Mouse (Mus musculus) adrenal gland, postnatal 14 days (tissue): ENCODE results near the gene 1700042G07Rik. TPM values are rescaled to one million over a fixed set of nuclear protein-coding genes. Genes with fewer than 3 reads are reported as not detected.
A peak's percentile ranks its signal among the peaks of the same experiment; 100 is the strongest.
"Not testable (repeated sequence)": the region's sequence is repeated elsewhere in the genome, so short reads cannot be mapped to it uniquely, and the experiment has no call there.

ENCODE experiments used
- DNase-seq: peaks from one replicate; pipeline ENCODE4 v3.0.0; 2021; ENCODE audit warnings: mixed read lengths
- total RNA-seq: library from RNA; stranded (reverse); gene quantifications from 2 replicates; pipeline ENCODE4 v1.2.3, GENCODE M21; 2021

1700042G07Rik gene
- total RNA-seq, 1 experiment from 2014 or later, result not detected

DNA sequence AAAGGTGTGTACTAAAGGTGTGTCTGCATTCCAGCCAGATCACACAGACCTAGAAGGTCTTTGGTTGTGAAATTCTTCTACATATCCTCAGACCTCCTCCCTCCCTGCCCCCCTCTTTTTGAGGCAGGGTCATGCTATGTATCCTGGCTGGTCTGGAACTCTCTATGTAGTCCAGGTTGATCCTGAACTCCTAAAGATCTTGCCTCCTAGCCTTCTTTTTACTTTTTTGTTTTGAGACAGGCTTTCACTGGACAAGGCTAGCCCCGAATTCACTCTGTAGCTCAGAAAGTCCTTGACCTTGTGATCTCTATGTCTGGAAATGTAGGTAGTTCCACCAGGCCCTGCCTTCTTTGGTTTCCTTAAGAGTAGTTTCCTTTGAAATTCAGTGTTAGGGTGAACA lies 35.7 kb downstream of the 1700042G07Rik start:
- DNase-seq, result no peak

DNA sequence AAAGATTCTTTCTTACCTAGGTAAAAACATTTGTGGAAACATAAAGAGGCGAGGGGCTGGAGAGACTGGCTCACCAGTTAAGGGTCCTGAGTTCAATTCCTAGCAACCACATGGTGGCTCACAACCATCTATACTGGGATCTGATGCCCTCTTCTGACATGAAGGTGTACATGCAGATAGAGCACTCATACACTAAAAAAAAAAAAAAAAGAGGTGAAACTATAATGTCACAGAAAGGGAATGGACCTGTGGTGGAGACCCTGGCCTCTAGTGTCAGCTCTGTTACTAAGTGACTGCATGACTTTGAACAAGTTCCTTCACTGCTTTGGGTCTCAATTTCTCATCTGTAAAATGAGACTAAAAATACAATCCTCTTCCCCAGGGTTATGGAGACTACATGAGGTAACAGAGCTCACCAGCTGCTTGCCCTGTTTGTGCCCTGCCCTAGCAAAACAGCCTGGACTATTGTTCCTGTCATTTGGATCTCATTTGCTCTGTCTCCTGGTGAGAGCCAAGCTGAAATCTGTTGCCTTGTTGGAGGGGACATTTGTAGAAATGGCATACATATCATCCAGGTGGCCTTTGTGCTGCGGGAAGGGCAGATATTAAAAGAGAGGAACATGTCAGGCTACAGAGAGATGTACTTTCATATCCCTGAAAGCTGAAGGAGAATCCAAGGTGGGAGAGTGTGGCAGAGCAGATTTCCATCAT lies 42.9 kb downstream of the 1700042G07Rik start:
- DNase-seq, result no peak

DNA sequence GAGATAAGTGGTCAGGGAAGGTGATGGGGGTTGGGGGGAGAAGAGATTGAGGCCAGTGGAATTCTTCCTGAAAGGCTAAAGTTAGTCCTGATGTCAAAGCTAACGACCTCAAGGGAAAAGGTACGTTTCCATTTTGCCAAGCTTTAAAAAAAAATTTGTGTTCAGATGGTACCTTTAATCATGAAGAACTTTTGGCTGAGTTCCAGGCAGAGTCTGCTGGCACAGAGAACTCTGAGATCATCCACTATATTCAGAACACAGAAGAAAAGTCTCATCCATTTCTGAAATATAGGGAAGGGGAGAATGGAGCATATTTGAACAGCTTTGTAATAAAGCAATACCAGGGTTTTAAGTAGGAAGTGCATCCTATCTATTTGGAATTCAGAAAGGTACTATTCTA lies 43.9 kb downstream of the 1700042G07Rik start:
- peak; percentile 55 for DNase-seq

DNA sequence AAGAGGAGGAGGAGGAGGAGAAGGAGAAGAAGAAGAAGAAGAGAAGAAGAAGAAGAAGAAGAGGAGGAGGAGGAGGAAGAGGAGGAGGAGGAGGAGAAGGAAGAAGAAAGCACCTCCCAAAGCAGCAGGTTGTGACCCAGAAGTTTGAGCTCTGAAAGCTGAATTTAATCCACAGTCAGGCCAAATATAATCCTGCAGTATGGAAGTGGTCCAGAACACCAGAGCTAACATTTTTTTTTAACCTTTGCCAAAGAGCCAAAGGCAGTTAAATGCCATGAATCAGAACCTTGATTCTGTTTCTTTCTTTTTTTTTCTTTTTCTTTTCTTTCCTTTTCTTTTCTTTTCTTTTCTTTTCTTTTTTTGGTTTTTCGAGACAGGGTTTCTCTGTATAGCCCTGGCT lies 44.5 kb downstream of the 1700042G07Rik start:
- DNase-seq, result not testable (repeated sequence)

DNA sequence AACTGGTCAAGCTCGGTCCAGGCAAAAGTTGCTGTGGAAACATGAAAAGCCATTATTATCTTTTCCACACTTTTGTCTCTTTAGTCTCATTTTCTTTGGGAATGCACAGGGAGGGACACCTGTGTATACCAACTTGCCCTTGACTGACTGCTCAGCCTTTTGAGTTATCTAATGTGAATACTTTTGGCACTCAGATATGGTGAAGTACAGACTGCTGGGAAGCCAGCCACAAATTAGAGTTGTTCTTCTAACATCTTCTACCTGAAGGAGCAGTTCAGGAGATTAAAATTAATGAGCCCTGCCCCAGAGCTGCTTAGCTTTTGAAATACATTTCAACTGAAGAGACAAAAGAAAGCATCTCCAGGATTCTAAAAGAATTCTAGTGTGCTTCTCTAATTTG lies 45.9 kb downstream of the 1700042G07Rik start:
- DNase-seq, result no peak

DNA sequence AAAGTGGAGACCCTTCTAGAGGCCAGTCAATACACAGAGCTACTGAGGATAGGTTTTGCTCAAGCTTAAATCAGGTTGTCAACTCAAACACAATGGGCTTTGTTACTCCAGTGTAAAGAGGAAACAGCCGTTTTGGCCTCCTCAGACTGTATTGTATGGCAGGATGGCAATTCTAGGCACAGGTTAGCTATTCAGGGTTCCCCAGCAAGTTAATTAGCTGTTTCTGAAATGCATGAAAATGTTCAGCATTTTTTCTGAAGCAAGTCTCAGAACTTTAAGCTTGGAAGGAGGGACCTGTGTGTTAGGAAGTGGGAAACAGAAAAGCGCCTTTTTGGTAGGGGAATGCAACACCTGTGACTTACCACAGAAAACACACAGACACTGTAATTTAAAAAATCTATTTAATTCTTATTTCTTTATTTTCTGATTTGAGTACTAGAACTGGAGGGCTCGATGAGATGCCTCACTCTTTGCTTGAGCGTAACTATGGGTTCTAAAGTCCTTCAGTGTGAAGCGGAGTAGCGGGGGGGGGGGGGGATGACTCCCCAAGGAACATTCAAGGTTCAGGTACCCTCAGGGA lies 47.0 kb downstream of the 1700042G07Rik start:
- DNase-seq, result no peak

DNA sequence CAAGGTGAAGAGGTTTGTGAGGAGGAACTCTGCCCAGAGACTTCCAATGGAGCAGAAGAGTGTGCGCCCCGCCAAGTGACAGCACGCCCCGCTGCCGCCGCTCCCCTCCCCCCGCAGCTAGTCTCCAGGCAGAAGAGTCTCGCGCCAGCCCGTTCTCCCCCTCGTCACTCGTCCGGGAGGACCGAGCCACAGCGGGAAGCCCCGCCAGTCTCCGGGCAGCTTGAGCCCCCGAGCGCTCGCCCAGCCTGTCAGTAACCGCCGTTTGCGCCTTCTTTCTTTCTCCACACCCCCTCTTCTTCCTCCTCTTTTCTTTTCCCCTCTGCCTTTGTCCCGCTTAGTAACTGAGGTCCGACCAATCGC lies 47.6 kb downstream of the 1700042G07Rik start:
- no peak for DNase-seq

DNA sequence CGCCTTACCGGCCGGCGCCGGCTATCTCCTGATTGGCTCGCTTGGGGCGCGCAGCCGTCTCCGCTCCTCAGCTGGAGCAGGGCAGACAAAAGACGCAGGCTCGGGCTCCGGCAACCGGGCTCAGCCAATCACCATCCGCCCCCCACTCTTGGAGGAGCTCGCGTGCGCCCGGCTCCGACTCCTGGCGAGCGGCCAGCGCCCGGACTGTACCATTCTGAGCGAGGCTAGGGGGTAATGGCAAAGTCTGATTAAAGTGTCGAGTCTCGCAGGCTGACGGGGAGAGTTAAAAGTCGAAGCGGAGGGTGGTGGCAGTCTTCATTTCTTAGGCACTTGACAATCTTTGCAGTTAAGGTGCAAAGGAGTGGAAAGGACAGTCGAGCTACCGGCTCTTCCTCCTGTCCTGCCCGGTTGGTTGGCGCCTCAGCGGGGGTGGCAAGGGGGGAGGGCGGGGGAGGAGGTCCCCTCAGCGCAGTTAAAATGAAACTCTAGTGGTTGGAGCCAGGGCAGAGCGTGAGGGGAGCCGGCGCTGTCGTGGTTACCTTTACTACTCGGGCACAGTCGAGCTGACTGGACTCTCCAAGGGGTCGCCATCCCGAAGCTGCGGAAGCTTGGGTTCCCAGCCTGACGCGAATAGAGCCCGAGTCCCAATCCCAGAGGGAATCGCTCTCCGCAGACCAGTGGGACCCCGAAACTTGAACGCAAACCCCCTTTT lies 48.1 kb downstream of the 1700042G07Rik start, which contains the start of gene Pik3r3:
Pik3r3 (plus strand) TSS at position 479 of the 712 bp plus-strand sequence.
- peak; percentile 100 for DNase-seq

DNA sequence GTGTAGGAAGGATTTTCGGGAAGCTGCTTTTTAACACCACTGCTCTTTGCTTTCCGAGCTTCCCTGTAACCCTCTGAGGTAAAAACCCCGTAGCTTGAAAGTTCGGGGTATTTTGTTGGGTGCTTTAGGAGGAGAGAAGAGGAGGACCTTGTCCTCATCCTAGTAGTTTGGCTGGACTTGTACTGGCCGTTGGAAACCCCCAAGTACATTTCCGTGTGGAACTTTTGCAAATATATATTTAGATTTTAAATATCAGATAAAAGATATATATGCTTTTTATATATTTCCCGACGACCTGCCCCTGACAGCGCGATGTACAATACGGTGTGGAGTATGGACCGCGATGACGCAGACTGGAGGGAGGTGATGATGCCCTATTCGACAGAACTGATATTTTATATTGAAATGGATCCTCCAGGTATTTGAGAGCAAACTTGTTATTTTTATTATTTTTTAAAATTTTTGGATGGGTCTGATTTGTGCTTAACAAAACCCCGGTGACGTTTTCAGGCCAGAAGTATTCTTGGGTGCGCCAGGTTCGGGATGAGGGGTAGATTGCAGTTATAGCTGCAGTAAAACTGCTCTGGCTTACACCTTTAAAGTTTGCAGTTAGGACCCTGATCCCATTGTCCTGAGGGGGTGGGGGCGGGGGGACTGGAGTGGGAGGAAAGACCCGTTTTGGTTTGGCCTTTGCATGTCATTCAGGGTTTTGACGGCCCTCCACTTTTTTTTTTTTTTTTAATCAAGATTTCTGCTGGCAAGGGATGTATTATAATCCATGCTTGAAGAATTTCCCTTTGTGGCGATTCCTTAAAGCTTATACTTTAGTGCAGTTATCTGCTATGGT lies 49.0 kb downstream of the 1700042G07Rik start:
- peak; percentile 8 for DNase-seq

DNA sequence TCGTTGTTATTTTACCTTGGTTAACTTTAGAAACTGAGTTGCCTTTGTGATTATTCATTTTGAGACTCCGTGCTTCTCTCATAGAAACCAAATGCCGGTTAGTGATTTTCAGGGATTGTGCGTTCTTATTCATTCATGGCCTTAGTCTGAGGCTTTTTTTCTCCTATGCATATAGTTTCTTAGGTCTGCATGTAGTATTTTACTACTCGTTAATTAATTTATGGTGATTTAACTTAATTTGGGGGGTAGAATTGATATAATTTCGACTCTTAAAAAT lies 49.6 kb downstream of the 1700042G07Rik start:
- DNase-seq, result no peak

Other genes starting within 250 kb of the 1700042G07Rik start
- gene Dmbx1, start 233.4 kb upstream of the 1700042G07Rik start, total RNA-seq, result not detected in 2 replicates
- 5.6 and 9.9 TPM in 2 replicates for gene Faah, start 155.4 kb upstream of the 1700042G07Rik start, total RNA-seq
- gene Nsun4, start 119.5 kb upstream of the 1700042G07Rik start, total RNA-seq, result 23.8 and 25.3 TPM in 2 replicates
- 944 and 957 TPM in 2 replicates for gene Uqcrh, start 98.3 kb upstream of the 1700042G07Rik start, total RNA-seq
- gene Lrrc41, start 98.1 kb upstream of the 1700042G07Rik start, total RNA-seq, result 61.8 and 67.4 TPM in 2 replicates
- 4.5 and 5.2 TPM in 2 replicates for gene Rad54l, start 49.7 kb upstream of the 1700042G07Rik start, total RNA-seq
- 65.8 and 75.2 TPM in 2 replicates for gene Pomgnt1, start 49.5 kb upstream of the 1700042G07Rik start, total RNA-seq
- gene Lurap1, start 22.0 kb upstream of the 1700042G07Rik start, total RNA-seq, result 12.4 and 18.1 TPM in 2 replicates
- not detected in 2 replicates for gene Tspan1, start 5.8 kb upstream of the 1700042G07Rik start, total RNA-seq
- not detected in 2 replicates for gene Gm49337, start within 50 bp of the 1700042G07Rik start, total RNA-seq
- gene Pik3r3, start 48.2 kb downstream of the 1700042G07Rik start, total RNA-seq, result 15.1 and 18.9 TPM in 2 replicates